Mouse (Mus musculus) heart, adult 11 months (tissue): ENCODE results near the gene Gm49366.
"Not testable (repeated sequence)": the region's sequence is repeated elsewhere in the genome, so short reads cannot be mapped to it uniquely, and the experiment has no call there.

Experiments
- DNase-seq: peaks from one replicate; pipeline ENCODE4 v3.0.0; 2022

Gene Gm49366

DNA sequence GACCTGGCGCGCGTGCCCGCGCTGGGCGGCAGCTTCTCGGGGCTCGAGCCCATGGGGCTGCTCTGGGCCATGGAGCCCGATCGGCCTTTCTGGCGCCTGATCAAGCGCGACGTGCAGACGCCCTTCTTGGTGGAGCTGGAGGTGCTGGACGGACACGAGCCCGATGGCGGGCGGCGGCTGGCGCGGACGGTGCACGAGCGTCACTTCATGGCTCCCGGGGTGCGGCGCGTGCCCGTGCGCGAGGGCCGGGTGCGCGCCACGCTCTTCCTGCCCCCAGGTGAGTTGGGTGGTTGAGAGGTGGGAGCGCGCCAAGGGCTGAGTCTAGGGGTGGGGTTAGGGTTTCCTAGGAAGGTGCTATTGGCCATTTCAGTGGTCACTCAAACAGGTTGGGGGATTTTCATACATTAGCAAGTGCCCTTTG lies at the start of gene Gm49366:
Gene Gm49366, plus strand, starts transcription at position 245 of the 421 bp plus-strand sequence.
- DNase-seq: peak; percentile 91

DNA sequence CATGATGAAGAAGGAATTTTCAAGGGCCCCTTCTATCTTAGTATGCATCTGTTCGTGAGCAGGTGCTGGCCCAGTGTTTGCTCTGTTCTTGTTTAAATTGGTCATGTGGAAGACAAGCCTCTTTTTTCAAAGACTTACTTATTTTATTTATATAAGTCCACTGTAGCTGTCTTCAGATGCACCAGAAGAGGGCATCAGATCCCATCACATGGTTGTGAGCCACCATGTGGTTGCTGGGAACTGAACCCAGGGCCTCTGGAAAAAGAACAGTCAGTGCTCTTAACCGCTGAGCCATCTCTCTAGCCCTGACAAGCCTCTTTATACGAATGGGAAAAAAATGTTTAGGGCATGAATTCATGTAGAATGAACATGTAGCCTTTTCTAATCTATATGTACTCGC lies 49.4 kb upstream of the Gm49366 start:
- no peak for DNase-seq

DNA sequence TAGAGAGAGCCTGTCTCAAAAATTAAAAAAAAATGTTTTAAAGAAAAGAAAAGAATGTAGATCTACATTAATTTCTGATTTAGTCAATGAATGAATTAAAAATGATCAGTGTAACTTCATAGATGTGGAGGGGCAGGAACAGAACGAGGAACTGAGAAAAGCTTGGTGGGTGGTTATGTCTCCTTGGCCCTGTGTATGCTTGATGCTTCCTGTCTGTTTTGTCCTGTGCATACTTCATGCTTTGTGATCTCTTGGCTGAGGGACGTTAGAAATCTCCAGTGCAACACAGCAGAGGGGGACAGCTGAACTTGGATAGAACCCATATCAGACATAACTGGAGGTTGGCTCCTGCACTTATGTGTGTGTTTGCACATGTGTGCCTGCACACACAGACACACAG lies 41.5 kb upstream of the Gm49366 start:
- no peak for DNase-seq

DNA sequence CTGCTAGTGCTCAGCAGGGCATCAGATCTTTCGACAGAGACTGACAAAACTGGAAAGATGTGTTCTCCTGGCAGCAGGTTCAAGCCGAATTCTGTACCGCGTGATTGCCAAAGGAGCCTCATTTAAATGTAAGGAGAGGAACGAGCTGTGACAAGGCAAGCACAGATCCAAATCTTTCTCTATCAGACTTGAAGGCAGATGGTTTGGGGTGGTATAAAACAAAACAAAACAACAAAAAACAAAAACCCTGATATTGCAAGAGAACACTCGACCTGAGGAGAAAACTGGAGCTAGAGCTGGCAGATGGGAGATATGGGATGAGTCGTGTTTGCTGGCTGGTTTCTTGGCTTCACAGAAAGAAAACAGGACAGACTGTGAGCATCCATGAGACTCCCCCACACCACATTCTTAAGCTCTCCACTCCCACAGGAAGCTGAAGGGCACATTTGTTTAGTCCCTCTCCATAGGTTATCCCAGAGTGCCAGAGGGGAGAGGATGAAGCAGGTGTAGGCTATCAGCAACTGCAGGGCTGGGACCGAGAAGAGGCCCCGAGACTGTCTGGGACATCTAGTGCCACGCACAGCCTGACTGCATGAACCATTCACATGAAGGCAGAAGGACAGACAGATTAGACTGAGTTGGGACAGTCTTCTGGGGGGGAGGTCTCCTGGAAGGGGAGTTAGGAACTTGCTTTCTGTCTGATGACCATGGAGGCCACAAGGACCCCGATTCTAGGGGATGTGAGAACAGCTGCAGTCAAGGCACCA lies 40.2 kb upstream of the Gm49366 start:
- no peak for DNase-seq

DNA sequence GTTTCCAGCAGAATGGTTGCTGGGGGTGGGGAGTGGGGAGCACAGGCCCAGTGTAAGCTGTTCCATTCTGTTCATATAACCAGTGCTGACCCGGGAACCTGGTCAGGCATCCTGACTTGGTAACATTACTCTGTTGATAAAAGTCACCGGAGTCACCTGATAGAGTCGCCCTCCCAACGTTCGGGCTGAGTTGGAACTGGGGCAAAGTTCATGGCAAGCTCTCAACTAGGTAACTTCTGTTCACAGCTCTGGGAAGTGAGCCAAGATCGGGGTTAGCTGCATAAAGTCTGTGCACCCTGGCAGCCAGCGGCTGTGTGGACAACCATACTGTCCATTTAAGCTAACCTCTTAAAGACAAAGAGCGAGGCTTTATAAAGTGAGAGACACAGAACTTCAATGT lies 39.5 kb upstream of the Gm49366 start:
- DNase-seq: peak; percentile 96

DNA sequence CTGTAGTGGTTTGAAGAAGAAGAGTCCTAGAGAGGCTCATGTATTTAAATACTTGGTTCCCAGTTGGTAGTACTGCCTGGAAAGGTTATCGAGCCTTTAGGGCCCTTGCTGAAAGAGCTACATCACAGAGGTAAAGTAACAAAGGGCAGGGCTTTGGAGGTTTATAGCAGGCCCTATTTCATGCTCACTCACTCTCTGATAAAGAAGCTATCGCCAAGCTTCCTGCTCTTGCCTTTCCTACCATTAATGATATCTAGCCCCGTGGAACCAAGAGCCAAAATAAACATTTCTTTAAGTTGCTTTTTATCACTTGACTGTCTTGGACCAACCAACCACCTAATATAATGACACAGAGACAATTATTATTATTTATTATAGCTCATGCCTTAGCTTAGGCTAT lies 38.3 kb upstream of the Gm49366 start:
- no peak for DNase-seq

DNA sequence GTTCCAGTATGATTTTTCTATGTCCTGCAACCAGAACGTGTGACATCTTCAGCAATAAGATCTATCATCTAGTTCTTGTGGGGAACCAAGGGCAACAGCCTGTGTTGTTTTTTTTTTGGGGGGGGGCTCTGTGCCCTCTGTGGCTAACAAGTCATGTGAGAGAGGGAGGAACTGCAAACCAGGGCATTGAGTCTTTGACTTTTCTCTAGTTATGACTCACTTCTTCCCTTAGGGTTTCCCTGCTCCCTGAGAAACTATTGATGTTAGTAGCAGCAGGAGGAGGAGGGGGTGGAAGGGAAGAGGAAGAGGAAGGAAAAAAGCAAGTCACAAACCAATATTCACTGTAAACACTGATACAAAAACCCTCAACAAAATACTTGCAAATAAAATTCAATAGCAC lies 34.9 kb upstream of the Gm49366 start:
- no peak for DNase-seq

DNA sequence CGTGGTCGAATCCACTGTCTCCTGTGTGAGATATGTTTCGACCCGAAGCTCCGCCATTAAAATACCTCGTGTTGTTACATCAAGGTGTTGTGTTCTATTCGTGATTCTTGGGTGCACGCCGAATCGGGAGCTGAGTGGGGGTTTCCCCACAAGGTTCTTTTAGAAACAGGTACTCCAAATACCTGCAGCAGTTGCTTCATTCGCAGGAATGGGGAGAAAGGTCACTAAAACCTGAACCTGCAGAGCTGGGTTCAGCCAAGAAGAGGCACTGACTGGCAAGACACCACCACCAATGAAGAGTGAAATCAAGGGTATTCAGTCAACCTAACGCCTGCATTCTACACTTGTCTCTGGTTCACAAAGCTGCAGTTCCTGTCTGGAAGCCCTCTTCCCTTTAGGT lies 30.5 kb upstream of the Gm49366 start:
- no peak for DNase-seq

DNA sequence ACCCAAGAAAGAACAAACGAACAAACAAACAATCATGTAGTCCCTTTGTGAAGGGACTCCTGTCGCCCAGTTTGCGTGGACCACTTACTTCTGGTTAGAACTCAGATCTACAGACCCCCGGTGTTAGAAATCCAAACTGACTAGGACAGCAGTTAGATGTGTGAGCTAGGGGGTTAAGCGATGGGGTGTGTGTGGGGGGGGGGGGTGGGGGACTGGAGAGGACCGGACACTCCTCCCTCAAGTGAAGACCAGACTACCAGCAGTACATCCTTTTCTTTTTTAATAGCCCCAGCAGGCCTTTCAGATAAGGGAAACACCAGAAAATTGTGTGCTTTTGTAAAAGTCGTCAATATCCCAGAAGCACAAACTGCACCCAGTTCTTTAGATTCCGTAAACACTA lies 30.0 kb upstream of the Gm49366 start:
- DNase-seq: no peak

DNA sequence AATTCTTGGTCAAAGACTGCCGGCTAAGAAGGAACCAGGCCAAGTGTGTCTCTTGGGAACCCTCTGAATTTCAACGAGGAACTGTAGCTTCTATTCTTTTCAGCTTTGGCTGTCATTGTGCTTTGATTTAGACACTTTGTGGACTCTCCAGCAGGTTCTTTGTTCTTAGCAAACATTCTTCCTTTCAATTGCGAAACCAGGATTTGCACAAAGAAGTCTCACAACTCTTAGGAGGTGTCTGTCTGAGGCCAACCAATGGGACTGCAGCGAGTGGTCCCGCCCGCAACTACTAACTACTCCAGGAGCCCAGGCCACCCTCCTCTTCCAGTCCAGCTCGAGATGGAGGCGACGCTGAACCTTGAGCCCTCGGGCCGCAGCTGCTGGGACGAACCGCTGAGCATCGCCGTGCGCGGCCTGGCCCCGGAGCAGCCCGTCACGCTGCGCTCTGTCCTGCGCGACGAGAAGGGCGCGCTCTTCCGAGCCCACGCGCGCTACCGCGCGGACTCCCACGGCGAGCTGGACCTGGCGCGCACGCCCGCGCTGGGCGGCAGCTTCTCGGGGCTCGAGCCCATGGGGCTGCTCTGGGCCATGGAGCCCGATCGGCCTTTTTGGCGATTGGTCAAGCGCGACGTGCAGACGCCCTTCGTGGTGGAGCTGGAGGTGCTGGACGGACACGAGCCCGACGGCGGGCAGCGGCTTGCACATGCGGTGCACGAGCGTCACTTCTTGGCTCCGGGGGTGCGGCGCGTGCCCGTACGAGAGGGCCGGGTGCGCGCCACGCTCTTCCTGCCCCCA lies 29.4 kb upstream of the Gm49366 start, which contains the start of gene Acot1:
Gene Acot1, plus strand, starts transcription at position 320 of the 795 bp plus-strand sequence.
- peak; percentile 99 for DNase-seq

DNA sequence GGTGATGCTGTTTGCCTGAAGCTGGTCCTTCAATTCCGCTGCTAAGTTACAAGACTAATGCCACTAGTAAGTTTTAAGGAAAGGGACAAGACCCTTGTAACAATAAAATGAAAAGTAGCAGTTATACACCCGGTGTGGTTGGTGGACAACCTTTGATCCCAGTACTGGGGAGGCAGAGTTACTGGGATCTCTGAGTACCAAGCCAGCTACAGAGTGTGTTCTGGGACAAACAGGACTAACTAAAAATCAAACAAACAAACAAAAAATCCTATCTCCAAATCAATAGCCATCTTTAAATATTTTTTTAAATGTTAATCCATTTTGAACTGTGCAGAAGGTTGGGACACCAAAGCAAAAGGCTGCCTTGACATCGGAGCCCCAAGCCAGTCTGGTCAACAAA lies 28.5 kb upstream of the Gm49366 start:
- DNase-seq: no peak

DNA sequence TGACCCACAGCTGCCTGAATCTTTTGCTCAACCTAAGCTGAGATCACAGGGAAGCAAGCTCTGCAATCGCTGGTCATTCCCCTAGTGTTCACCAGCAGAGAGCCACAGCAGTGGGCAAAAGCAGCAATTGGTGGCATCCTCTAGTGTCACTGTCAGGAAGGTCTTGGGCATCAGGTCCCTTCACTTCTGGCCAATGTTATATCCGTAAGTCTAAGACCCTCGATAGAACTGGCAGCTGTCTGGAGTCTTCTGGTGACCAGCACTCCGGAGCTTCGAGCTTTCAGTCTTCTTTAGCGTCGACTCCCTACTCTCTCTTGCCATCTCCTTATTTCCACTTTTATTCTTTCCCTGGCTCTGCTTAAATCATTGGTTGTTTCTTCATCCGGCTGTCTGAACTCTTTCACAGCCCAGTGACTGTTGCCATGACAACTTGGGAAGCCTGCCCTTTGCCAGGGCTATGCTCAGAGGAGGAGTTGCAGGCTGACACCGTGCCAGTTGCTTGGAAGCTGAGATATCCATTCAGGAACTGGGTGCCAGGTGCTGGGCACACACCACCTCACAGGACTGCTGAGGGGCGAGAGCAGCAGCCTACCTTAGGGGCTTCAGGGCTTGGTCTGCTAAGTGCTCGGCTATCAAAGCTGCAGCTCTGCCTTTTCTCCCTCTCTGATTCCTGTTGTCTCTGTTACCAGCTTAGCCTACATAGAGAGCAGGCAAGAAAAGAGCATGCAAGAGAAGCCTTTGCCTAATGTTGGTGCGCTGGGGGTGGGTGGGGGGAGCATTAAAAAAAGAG lies 27.3 kb upstream of the Gm49366 start:
- DNase-seq: peak; percentile 96

DNA sequence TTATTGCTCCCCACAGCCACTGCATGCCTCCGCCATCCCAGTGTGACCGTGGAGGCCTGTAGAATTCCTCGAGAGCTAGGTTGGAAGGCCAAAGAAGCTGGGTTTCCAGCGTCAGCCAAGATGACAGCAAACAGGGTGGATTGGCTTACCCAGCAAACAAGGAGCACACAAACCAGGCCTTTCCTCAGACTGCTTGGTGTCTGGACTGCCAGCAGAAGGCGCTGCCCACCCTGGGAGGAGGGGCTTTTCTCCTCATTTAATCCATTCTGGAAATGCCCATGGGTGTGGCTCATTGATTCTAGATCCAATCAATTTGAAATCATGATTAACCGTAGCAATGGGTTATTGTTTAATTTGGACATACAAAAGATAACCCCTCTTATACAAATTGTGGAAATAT lies 25.6 kb upstream of the Gm49366 start:
- no peak for DNase-seq

DNA sequence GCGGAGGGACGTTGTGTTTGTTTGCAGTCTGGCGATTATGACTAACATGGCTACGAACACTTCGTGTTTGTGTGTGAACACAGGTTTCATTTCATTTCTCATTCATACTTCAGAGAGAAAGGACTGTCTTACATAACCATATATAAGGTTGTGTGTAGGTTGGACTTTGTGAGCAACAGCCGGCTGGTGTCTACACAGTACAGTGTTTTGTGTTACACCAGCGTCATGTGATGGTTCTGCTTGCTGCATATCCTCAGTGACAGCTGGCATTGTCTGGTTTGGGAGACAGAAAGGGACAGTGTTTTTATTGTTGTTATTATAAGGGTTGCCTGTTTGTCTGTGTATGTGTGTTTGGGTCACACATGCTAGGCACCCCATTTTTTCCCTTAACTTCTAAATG lies 25.0 kb upstream of the Gm49366 start:
- DNase-seq: no peak

DNA sequence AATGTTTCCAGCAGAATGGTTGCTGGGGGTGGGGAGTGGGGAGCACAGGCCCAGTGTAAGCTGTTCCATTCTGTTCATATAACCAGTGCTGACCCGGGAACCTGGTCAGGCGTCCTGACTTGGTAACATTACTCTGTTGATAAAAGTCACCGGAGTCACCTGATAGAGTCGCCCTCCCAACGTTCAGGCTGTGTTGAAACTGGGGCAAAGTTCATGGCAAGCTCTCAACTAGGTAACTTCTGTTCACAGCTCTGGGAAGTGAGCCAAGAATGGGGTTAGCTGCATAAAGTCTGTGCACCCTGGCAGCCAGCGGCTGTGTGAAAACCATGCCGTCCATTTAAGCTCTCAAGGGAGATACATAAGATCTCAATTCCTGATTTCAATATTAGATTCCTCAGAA lies 18.2 kb upstream of the Gm49366 start:
- peak; percentile 97 for DNase-seq

DNA sequence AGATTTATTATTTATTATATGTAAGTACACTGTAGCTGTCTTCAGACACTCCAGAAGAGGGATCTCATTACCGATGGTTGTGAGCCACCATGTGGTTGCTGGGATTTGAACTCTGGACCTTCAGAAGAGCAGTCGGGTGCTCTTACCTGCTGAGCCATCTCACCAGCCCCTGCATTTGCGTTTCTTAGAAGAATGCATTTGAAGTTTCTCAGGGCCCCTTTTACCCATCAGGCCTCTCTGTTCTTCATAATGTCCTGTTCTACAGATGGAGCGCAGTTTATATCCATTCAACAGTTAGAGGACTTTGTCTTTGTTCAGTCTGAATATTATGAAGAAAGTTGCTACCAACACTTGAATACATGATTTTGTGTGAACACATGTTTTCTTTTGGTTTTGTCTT lies 16.5 kb upstream of the Gm49366 start:
- not testable (repeated sequence) for DNase-seq

DNA sequence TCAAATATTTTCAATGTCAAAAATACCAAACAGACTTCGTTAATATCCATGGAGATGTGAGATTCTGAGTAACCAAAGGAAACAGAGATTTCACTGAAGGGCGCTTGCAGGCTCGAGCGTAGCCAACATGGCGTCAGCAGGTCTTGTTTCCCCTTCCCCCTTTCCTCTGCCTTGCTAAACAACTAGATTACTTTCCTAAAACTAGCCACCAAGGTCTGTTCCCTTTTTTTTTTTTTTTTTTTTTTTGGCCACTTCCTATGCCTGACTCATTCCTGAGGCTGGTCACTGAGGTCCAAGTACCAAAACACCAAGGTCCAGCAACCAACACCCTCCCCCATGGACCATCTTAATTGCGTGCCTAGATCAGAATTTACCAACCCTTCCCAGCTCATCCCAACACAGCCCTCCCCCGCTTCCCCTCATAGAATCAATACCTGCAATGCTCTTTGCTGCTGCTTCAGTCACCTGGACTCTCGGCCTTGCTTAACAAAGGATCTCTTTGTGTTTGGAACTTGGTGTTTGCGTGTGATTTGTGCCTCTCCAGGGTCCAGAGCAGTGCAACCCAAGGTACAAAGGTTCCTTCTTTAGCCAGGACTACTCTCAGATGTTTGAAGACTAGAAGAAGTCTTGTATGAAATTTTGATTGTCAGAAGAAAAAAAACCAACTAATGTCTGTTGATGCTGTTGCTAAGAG lies 15.5 kb upstream of the Gm49366 start:
- DNase-seq: no peak

DNA sequence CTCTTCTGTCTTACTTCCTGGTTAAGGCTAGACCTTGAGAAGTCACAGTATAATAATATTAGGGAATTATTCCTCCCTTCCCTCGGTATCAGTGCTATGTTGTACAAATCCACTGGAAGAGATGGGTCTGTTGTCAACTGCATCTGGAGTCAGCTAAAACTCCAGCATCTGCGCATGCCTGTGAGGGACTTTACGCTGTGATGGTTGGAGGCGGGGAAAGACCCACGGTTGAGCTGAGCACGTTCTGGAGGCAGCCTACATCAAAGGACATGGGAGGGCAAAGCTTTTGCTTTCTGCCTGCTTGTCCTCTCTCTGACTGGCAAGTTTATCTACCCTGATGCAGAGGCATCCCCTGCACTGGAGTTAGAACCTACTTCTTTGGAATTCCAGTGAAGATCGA lies 12.8 kb upstream of the Gm49366 start:
- DNase-seq: no peak

DNA sequence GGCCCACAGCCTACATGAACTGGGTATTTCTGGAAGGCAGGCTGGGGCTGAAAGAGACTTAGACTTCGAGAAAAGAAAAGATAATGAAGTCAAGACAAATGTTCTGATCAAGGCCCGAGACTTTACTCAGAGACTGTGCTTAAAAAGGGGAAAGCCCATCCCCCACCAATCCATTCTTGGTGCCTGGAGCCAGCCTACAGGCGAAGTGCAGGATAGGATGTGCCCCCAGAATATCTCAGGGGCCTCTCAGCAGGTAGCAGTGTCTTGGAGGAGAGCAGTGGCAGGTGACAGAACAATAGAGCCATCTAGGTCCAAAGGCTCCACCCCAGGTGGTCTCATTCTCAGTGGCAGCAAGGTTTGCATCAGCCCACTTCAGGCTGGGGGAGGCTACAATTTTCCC lies 10.4 kb upstream of the Gm49366 start:
- not testable (repeated sequence) for DNase-seq

DNA sequence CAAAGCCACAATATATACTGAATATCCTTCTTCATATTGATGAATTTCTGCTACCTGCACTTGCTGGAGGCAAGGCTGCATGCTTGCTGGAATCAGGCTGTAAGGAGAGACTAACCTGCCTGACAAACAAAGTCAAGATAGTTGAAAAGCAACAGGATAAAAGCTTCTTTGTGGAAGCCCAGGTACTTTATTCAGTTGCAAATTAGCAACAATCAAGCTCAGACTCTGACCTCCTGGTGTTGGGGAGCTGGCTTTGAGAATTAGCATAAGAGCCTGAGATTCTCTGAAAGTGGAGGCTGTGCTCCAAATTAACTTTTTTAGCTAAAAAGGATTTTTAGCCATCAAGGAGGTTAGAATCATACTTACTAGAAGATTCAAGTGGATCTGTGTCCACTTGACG lies 9.7 kb upstream of the Gm49366 start:
- DNase-seq: not testable (repeated sequence)

DNA sequence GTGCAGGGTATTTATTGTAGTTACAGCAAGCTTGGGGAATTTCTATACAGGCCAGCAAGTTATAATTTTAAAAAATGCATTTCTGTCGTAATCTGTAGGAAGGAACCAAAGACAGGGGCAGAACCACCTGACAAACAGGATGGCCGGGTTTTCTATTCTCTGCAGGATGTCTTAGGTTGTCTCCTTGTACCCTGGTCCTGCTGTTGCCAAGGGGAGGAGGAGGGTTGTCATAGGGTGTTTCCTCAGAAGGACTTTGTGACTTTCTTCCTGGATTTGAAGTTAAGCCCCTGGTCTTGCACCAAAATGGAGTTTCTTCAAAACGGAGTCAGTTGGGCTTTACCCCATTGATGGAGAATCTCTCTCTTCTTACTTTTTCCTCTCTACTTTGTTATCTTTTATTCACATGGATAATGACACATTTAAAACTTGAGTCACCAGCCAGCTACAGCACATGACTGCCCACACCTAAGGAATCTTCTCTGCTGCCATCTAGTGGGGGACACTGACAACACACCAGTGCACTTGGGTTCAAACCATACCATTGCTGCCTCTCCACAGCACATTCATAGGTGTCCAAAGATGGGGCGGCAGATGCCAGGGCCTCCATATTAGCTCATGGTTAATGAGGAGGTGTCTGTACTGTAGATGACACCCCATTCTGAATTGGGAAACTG lies 7.9 kb upstream of the Gm49366 start:
- DNase-seq: peak; percentile 95

DNA sequence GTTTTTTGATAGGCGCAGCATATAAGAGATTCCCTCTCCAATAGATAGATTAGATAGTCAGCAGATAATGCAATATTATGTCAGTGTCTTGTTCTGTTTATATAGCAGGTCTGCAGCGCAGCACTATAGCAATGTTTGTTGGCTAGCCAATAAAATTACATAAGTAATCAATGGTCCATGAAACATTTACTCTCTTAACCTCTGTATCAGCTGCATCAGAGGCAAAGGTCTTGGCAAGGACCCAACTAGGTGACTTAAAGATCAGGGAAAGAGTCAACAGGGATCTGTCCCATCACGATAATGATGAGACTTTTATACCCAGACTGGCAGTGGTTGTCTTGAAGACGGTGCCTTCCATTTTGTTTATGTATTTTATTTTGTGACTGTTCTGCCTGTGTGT lies 5.9 kb upstream of the Gm49366 start:
- no peak for DNase-seq
